Mouse (Mus musculus) T-helper 17 cell (primary cell): ENCODE measurements around the gene Zfp273.
"Not testable (repeated sequence)": the region's sequence is repeated elsewhere in the genome, so short reads cannot be mapped to it uniquely, and the experiment has no call there.

Experiments
- in situ Hi-C, 2 experiments: fragments of 300-600 bp; cut with MboI, MseI; formaldehyde crosslinking; loops; 1 replicate in 1 of 2; 2 replicates in 1 of 2; pipeline ENCODE4 v1.15.1; 2025; ENCODE audit warnings: high pct_unique_total_duplicates in 2 of 2

The Zfp273 gene

DNA sequence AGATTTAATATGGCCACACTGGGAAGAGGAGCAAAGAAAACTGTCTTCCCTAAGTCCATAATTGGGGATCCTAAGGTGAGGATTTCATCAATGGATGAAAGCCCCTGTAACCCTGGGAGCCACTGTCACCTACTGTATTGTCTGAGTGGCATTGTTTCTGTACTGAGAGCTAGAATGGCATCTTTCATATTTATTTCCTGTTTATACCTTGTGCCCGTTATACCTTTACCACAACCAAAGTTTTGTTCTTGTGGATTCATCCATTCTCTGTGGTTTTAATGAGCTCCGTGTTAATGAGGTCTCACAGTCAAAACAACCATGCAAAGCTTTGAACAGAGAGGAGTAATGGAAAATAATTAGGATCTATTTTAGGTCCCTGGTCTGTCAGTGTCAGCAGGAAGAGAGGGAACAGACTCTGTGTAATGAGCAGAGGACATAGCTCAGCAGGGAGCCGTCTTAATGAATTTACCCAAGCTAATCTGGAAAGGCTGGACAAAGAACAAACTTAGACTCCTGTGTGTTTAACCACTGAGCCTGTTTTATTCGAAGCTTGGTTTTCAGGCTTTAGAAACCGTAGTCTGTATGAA, 51.3 kb downstream of the Zfp273 start:
- in situ Hi-C loops, result loop anchor here in 1 of 2 experiments (10.0 kb wide), 1 partner anchor 710 kb away; no protein-coding TSS in a partner anchor

DNA sequence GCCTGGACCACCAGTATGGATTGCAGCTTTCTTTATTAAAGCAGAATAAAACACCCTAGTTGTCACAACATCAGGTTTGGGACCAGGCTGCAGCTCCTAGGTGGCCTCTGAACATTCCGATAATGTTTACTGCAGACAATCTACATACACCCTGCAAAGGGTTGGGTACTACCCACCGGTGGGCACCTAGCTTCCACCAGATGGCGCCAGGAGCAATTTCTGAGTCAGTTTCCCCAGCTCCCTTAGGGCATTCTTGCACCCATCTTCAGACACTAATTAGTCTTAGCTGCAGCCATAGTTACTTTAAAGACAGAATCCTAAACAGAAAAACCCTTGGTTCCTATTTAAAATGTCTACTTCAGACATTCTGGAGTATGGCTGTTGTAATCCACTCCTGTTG, 54.4 kb downstream of the Zfp273 start:
- in situ Hi-C loops, result loop anchor here in 1 of 2 experiments (10.0 kb wide), 1 partner anchor 707 kb away; no protein-coding TSS in a partner anchor

DNA sequence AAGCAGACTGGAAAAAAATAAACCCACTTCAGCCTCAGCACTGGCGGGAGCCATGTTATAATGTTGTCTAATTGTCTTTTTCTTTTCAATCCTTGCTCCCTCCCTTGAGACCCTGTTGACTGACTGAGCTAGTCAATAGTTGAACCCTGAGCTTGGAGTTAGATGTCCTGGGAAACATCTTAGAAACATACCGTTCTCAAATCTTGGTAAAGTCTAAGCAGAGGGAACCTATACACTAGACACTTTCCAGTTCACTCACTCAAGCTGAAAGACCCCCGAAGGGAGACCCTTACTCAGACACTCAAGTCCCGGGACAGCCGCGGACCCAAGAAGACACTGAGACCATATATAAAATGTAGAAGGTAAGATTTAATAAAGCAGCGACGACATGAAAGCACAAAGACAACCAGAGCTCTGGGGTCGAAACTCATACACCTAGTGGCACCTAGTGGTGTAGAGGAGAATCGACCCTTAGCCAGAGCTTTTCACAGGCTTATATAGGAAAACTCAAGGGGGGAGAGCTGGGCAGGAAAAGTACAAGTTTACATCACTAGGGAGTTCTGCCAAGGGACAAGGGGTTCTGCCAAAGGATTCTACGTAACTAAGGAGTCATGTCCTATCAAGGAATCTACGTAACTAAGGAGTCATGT, 62.6 kb downstream of the Zfp273 start:
- in situ Hi-C loops, result not testable (repeated sequence)
